Mouse (Mus musculus) myocyte (in vitro differentiated cells): ENCODE data around the gene Tbc1d9. TPM values are rescaled to one million over a fixed set of nuclear protein-coding genes. Genes with fewer than 3 reads are reported as not detected.

Experiments
- H3K27me3 ChIP-seq: one replicate; pipeline ENCODE4 v1.6.1; 2011; ENCODE audit not compliant: control insufficient read depth, insufficient read depth, insufficient read length
- H3K36me3 ChIP-seq: one replicate; pipeline ENCODE4 v1.6.1; 2011; ENCODE audit not compliant: control insufficient read depth, insufficient read depth
- H3K4me2 ChIP-seq: one replicate; pipeline ENCODE4 v1.6.1; 2011; ENCODE audit warnings: low read depth, control low read depth
- H3K4me3 ChIP-seq: one replicate; pipeline ENCODE4 v1.5.1; 2011; ENCODE audit warnings: mild to moderate bottlenecking, control low read depth, moderate library complexity
- H3K79me2 ChIP-seq: one replicate; pipeline ENCODE4 v1.6.1; 2011; ENCODE audit not compliant: control insufficient read depth, insufficient read depth
- H3ac ChIP-seq: one replicate; pipeline ENCODE4 v1.6.1; 2011; ENCODE audit not compliant: control insufficient read depth, insufficient read length
- CEBPB ChIP-seq: IDR thresholded peaks from 2 replicates; pipeline ENCODE4 v1.6.1; 2011; ENCODE audit warnings: mild to moderate bottlenecking, moderate library complexity; ENCODE audit not compliant: poor library complexity, insufficient read depth, severe bottlenecking
- E2F4 ChIP-seq: IDR thresholded peaks from one replicate; pipeline ENCODE4 v1.6.1; 2011; ENCODE audit warnings: mild to moderate bottlenecking, control low read depth, moderate library complexity; ENCODE audit not compliant: insufficient read depth
- MAX ChIP-seq: IDR thresholded peaks from one replicate; pipeline ENCODE4 v1.6.1; 2011; ENCODE audit warnings: low read depth, mild to moderate bottlenecking, control low read depth
- MYOD1 ChIP-seq, 3 experiments: IDR thresholded peaks; one replicate each; pipeline ENCODE4 v1.6.1; 2011; ENCODE audit warnings: control low read depth in 2 of 3, low read depth in 2 of 3, mild to moderate bottlenecking in 2 of 3, moderate library complexity in 1 of 3; ENCODE audit not compliant: insufficient read length in 2 of 3, control insufficient read depth in 1 of 3
- MYOG ChIP-seq, 3 experiments: IDR thresholded peaks; one replicate each; pipeline ENCODE4 v1.6.1; 2011; ENCODE audit warnings: control low read depth in 2 of 3, low read depth in 2 of 3, mild to moderate bottlenecking in 2 of 3; ENCODE audit not compliant: insufficient read length in 2 of 3, control insufficient read depth in 1 of 3, insufficient read depth in 1 of 3
- POLR2A ChIP-seq: IDR thresholded peaks from one replicate; pipeline ENCODE4 v1.6.1; 2011; ENCODE audit warnings: low read depth, mild to moderate bottlenecking, control low read depth, moderate library complexity; ENCODE audit not compliant: insufficient read length
- POLR2AphosphoS2 ChIP-seq: IDR thresholded peaks from one replicate; pipeline ENCODE4 v1.6.1; 2011; ENCODE audit warnings: low read depth, control low read depth; ENCODE audit not compliant: insufficient read length
- REST ChIP-seq: IDR thresholded peaks from one replicate; pipeline ENCODE4 v1.6.1; 2011; ENCODE audit warnings: mild to moderate bottlenecking, control low read depth, moderate library complexity; ENCODE audit not compliant: insufficient read depth, insufficient read length
- SRF ChIP-seq: IDR thresholded peaks from one replicate; pipeline ENCODE4 v1.6.1; 2011; ENCODE audit warnings: low read depth; ENCODE audit not compliant: control insufficient read depth, insufficient read length
- TCF12 ChIP-seq: IDR thresholded peaks from one replicate; pipeline ENCODE4 v1.6.1; 2011; ENCODE audit warnings: mild to moderate bottlenecking, control low read depth; ENCODE audit not compliant: poor library complexity, insufficient read depth, severe bottlenecking
- TCF3 ChIP-seq: IDR thresholded peaks from one replicate; pipeline ENCODE4 v1.6.1; 2011; ENCODE audit warnings: low read depth, control low read depth; ENCODE audit not compliant: insufficient read length
- USF1 ChIP-seq: IDR thresholded peaks from one replicate; pipeline ENCODE4 v1.6.1; 2011; ENCODE audit warnings: low read depth, mild to moderate bottlenecking, control low read depth, moderate library complexity
- polyA plus RNA-seq: library from polyadenylated mRNA; unstranded; fragments of >200 nt; fragmentation: generic; extraction: Trizol; gene quantifications from one replicate; pipeline ENCODE4 v1.2.1, GENCODE M21; 2012; ENCODE audit warnings: missing spikeins

Tbc1d9 gene
- polyA plus RNA-seq, 1 experiment, result 0.38 TPM

- no peaks in the 10 kb centered on the region for H3K79me2 ChIP-seq
- H3K36me3 ChIP-seq, result no peaks in the 10 kb centered on the region
- H3K4me2 ChIP-seq, result peak overlapping the region; percentile 42
- H3K4me3 ChIP-seq, result no peak overlapping the region
- peaks cover 5% of the 10 kb centered on the region for H3K27me3 ChIP-seq
- no peak overlapping the region for H3ac ChIP-seq
- no peak for TF ChIP-seq POLR2AphosphoS2
- no peak for TF ChIP-seq MYOG (IDR thresholded peaks at IDR 0.05; ENCODE audit: control insufficient read depth in 1 of 3, insufficient read depth in 1 of 3, insufficient read length in 2 of 3, low read depth in 2 of 3)
- no peak for TF ChIP-seq TCF3
- TF ChIP-seq MYOD1 (IDR thresholded peaks at IDR 0.05; ENCODE audit: control insufficient read depth in 1 of 3, insufficient read length in 2 of 3, low read depth in 2 of 3), result no peak
- no peak for TF ChIP-seq TCF12
Observed at GRCm38 (mm10) chr8:83200191-83201177, 35.3 kb downstream of the Tbc1d9 start.

- Histone ChIP-seq H3K4me3 (no peak overlapping the region), H3K36me3 (no peaks in the 10 kb centered on the region), H3ac (no peak overlapping the region), H3K79me2 (no peaks in the 10 kb centered on the region), H3K27me3 (peaks cover 5% of the 10 kb centered on the region), H3K4me2 (no peak overlapping the region)
- TF ChIP-seq E2F4, result no peak
- no peak for TF ChIP-seq POLR2AphosphoS2
- TF ChIP-seq POLR2A, result no peak
- no peak for TF ChIP-seq REST
- no peak for TF ChIP-seq MYOD1 (IDR thresholded peaks at IDR 0.05; ENCODE audit: control insufficient read depth in 1 of 3, insufficient read length in 2 of 3, low read depth in 2 of 3)
- TF ChIP-seq TCF3, result no peak
- no peak for TF ChIP-seq TCF12
- TF ChIP-seq MAX, result no peak
- TF ChIP-seq USF1, result no peak
- TF ChIP-seq SRF, result no peak
- TF ChIP-seq CEBPB, result no peak
- no peak for TF ChIP-seq MYOG (IDR thresholded peaks at IDR 0.05; ENCODE audit: control insufficient read depth in 1 of 3, insufficient read depth in 1 of 3, insufficient read length in 2 of 3, low read depth in 2 of 3)
Observed at GRCm38 (mm10) chr8:83202946-83203345, 37.8 kb downstream of the Tbc1d9 start.

- H3K4me2 ChIP-seq, result peak overlapping the region; percentile 38
- H3K4me3 ChIP-seq, result no peak overlapping the region
- TF ChIP-seq MYOD1 (IDR thresholded peaks at IDR 0.05; ENCODE audit: control insufficient read depth in 1 of 3, insufficient read length in 2 of 3, low read depth in 2 of 3), result peak; percentile 35 to 71 (median 57)
- TF ChIP-seq TCF12, result no peak
- no peak for TF ChIP-seq CEBPB
- TF ChIP-seq POLR2A, result no peak
- no peak for TF ChIP-seq E2F4
- no peak for TF ChIP-seq MAX
- TF ChIP-seq SRF, result no peak
- no peak for TF ChIP-seq USF1
- TF ChIP-seq MYOG (IDR thresholded peaks at IDR 0.05; ENCODE audit: control insufficient read depth in 1 of 3, insufficient read depth in 1 of 3, insufficient read length in 2 of 3, low read depth in 2 of 3), result peak in 1 of 3 experiments; percentile 49
- H3K27me3 ChIP-seq, result peaks cover 5% of the 10 kb centered on the region
- no peaks in the 10 kb centered on the region for H3K36me3 ChIP-seq
- no peak overlapping the region for H3ac ChIP-seq
- no peaks in the 10 kb centered on the region for H3K79me2 ChIP-seq
Observed at GRCm38 (mm10) chr8:83205907-83206306, 40.8 kb downstream of the Tbc1d9 start.

- H3K27me3 ChIP-seq, result no peaks in the 10 kb centered on the region
- H3K4me2 ChIP-seq, result no peak overlapping the region
- no peak overlapping the region for H3ac ChIP-seq
- no peaks in the 10 kb centered on the region for H3K79me2 ChIP-seq
- H3K36me3 ChIP-seq, result no peaks in the 10 kb centered on the region
- no peak for TF ChIP-seq E2F4
- TF ChIP-seq MYOG (IDR thresholded peaks at IDR 0.05; ENCODE audit: control insufficient read depth in 1 of 3, insufficient read depth in 1 of 3, insufficient read length in 2 of 3, low read depth in 2 of 3), result no peak
- TF ChIP-seq SRF, result no peak
- H3K4me3 ChIP-seq, result no peak overlapping the region
Observed at GRCm38 (mm10) chr8:83209581-83209980, 44.4 kb downstream of the Tbc1d9 start.

GRCm38 (mm10) chr8:83210676-83211075, 45.5 kb downstream of the Tbc1d9 start:
- Histone ChIP-seq H3ac (no peak overlapping the region), H3K27me3 (no peaks in the 10 kb centered on the region), H3K36me3 (no peaks in the 10 kb centered on the region), H3K4me3 (no peak overlapping the region), H3K79me2 (no peaks in the 10 kb centered on the region), H3K4me2 (no peak overlapping the region)
- TF ChIP-seq TCF3 (no peak), POLR2A (no peak), CEBPB (no peak), SRF (no peak), MYOD1 (IDR thresholded peaks at IDR 0.05; ENCODE audit: control insufficient read depth in 1 of 3, insufficient read length in 2 of 3, low read depth in 2 of 3) (no peak)
